Mouse (Mus musculus) cerebellum, postnatal 25 days (tissue): ENCODE measurements around the gene Prpf38b.
"Not testable (repeated sequence)": the region's sequence is repeated elsewhere in the genome, so short reads cannot be mapped to it uniquely, and the experiment has no call there.

Source experiments
- DNase-seq, 2 experiments: peaks; one replicate each; pipeline ENCODE4 v3.0.0; 2021; ENCODE audit warnings: mixed read lengths in 2 of 2

Prpf38b gene

GRCm38 (mm10) chr3:108900147-108900546 lies 11.4 kb downstream of the Prpf38b start:
- DNase-seq, result no peak

- no peak for DNase-seq
These were observed 12.9 kb downstream of the Prpf38b start for GRCm38 (mm10) chr3:108898640-108899039.

GRCm38 (mm10) chr3:108892914-108893313 lies 18.6 kb downstream of the Prpf38b start:
- no peak for DNase-seq

GRCm38 (mm10) chr3:108892080-108892479 lies 19.4 kb downstream of the Prpf38b start:
- no peak for DNase-seq

- DNase-seq, result no peak
These were observed 21.6 kb downstream of the Prpf38b start, which contains the start of gene Fndc7 for GRCm38 (mm10) chr3:108889908-108890307. Gene Fndc7 (minus strand): TSS chr3:108890008.

GRCm38 (mm10) chr3:108887618-108887975 lies 23.9 kb downstream of the Prpf38b start:
- no peak for DNase-seq

- DNase-seq, result no peak
These were observed 24.5 kb downstream of the Prpf38b start for GRCm38 (mm10) chr3:108886934-108887617.

- DNase-seq, result no peak
These were observed 25.6 kb downstream of the Prpf38b start for GRCm38 (mm10) chr3:108885686-108886530.

GRCm38 (mm10) chr3:108884706-108885289 lies 26.7 kb downstream of the Prpf38b start:
- no peak for DNase-seq

GRCm38 (mm10) chr3:108883067-108883466 lies 28.5 kb downstream of the Prpf38b start:
- no peak for DNase-seq

GRCm38 (mm10) chr3:108881873-108882272 lies 29.7 kb downstream of the Prpf38b start:
- not testable (repeated sequence) for DNase-seq

- DNase-seq, result no peak
These were observed 30.7 kb downstream of the Prpf38b start for GRCm38 (mm10) chr3:108880544-108881507.

GRCm38 (mm10) chr3:108879836-108880435 lies 31.6 kb downstream of the Prpf38b start:
- no peak for DNase-seq

GRCm38 (mm10) chr3:108879129-108879528 lies 32.4 kb downstream of the Prpf38b start:
- no peak for DNase-seq

- no peak for DNase-seq
These were observed 40.9 kb downstream of the Prpf38b start for GRCm38 (mm10) chr3:108870631-108871030.

- no peak for DNase-seq
These were observed 44.1 kb downstream of the Prpf38b start for GRCm38 (mm10) chr3:108867449-108867848.

- DNase-seq, result no peak
These were observed 45.9 kb downstream of the Prpf38b start for GRCm38 (mm10) chr3:108865676-108866075.

GRCm38 (mm10) chr3:108865129-108865528 lies 46.4 kb downstream of the Prpf38b start:
- DNase-seq, result no peak

GRCm38 (mm10) chr3:108863091-108863490 lies 48.4 kb downstream of the Prpf38b start:
- DNase-seq, result no peak

- not testable (repeated sequence) for DNase-seq
These were observed 49.2 kb downstream of the Prpf38b start for GRCm38 (mm10) chr3:108862282-108862681.

GRCm38 (mm10) chr3:108860786-108861185 lies 50.7 kb downstream of the Prpf38b start:
- DNase-seq, result no peak

- no peak for DNase-seq
These were observed 53.2 kb downstream of the Prpf38b start for GRCm38 (mm10) chr3:108858231-108858770.
